Mouse (Mus musculus) forebrain, embryonic 13.5 days (tissue): Measurements from ENCODE around the gene Arl4d. TPM values are rescaled to one million over a fixed set of nuclear protein-coding genes. Genes with fewer than 3 reads are reported as not detected.

Source experiments
- ATAC-seq: fragments of 200-750 bp; cut with Nextera tagmentation; 2 replicates; pipeline ENCODE4 v1.8.0; 2017
- H3K27ac ChIP-seq: fragments of 300-500 bp; sonication (generic); 2 replicates; pipeline ENCODE4 v1.5.1; 2015; ENCODE audit warnings: inconsistent platforms, mild to moderate bottlenecking, moderate library complexity
- H3K27me3 ChIP-seq: fragments of 300-500 bp; sonication (generic); 2 replicates; pipeline ENCODE4 v1.6.1; 2015; ENCODE audit warnings: mild to moderate bottlenecking, inconsistent platforms
- H3K36me3 ChIP-seq: fragments of 300-500 bp; sonication (generic); 2 replicates; pipeline ENCODE4 v1.6.1; 2015; ENCODE audit warnings: mild to moderate bottlenecking, inconsistent platforms; ENCODE audit not compliant: poor library complexity, severe bottlenecking
- H3K4me1 ChIP-seq: fragments of 300-500 bp; sonication (generic); 2 replicates; pipeline ENCODE4 v1.6.1; 2015; ENCODE audit warnings: inconsistent platforms
- H3K4me2 ChIP-seq: fragments of 300-500 bp; sonication (generic); 2 replicates; pipeline ENCODE4 v1.6.1; 2015; ENCODE audit warnings: inconsistent platforms, mild to moderate bottlenecking, moderate library complexity
- H3K4me3 ChIP-seq: fragments of 300-500 bp; sonication (generic); 2 replicates; pipeline ENCODE4 v1.5.1; 2015; ENCODE audit warnings: mild to moderate bottlenecking, inconsistent platforms
- H3K9ac ChIP-seq: fragments of 300-500 bp; sonication (generic); 2 replicates; pipeline ENCODE4 v1.6.1; 2015; ENCODE audit warnings: mild to moderate bottlenecking, inconsistent platforms
- H3K9me3 ChIP-seq: fragments of 300-500 bp; sonication (generic); replicated peaks from 2 replicates; pipeline ENCODE4 v1.6.1; 2016; ENCODE audit warnings: inconsistent platforms
- WGBS: fragments of 180-500 bp; shearing (Covaris S2); methylation state at CpG from one replicate; pipeline ENCODE4 v1.1.7; 2015; 5-methylcytosine and 5-hydroxymethylcytosine counted together
- polyA plus RNA-seq: library from polyadenylated mRNA; unstranded; fragments of >200 nt; fragmentation: Nextera tagmentation; extraction: Ambion mirVana; gene quantifications from 2 replicates; pipeline ENCODE4 v1.2.1, GENCODE M21; 2015

Gene Arl4d
- polyA plus RNA-seq, 1 experiment from 2014 or later, result 40.6 TPM

DNA sequence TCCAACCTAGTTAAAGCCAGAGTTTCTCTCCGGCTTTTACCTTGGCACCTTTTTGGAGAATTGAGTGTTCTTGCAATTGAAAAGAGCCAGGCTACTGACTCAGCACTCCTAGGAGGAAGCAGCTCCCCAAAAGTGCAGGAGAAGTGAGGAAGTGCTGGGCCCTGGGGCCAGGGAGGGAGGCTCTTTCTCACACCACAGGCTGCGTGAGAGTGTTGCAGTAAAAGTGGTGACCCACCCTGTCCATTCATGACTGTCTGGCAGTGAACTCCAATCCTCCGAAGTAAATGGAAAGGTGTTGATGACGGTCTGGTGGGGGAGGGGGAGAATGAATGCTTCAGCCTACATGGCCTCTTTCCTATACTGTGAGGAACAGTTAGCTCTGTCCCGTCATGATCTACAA, 43.1 kb downstream of the Arl4d start:
- no peaks in the 10 kb centered on the region for H3K36me3 ChIP-seq
- ATAC-seq, result no peak
- H3K27ac ChIP-seq, result no peak overlapping the region
- H3K27me3 ChIP-seq, result no peaks in the 10 kb centered on the region
- H3K9ac ChIP-seq, result no peak overlapping the region
- no peaks in the 10 kb centered on the region for H3K9me3 ChIP-seq
- no peaks in the 10 kb centered on the region for H3K4me1 ChIP-seq
- H3K4me3 ChIP-seq, result no peak overlapping the region
- H3K4me2 ChIP-seq, result no peak overlapping the region
- 63% methylated on average over 5 of the region's 5 CpGs for WGBS

DNA sequence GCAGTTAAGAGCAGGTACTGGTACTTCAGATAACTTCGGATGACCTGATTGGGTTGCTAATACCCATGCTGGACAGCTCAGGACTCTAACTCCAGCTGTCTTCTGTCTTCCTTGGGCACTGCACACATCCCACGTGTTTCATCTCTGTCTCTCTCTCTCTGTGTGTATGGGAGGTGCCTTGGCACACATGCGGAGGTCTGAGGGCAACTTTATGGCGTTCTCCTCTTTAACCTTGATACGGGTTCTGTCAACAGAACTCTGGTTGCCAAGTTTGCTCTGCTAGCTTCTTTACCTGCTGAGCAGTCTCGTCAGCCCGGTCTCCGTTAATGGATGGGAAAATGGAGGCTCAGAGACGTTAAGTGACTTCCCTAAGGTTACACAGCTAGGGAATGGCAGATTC, 47.5 kb downstream of the Arl4d start:
- Histone ChIP-seq H3K27me3 (no peaks in the 10 kb centered on the region), H3K9me3 (no peaks in the 10 kb centered on the region), H3K27ac (no peak overlapping the region), H3K4me3 (no peak overlapping the region), H3K36me3 (no peaks in the 10 kb centered on the region), H3K4me2 (no peak overlapping the region), H3K9ac (no peak overlapping the region), H3K4me1 (peaks cover 3% of the 10 kb centered on the region)
- 89% methylated on average over 9 of the region's 9 CpGs for WGBS
- ATAC-seq, result no peak

DNA sequence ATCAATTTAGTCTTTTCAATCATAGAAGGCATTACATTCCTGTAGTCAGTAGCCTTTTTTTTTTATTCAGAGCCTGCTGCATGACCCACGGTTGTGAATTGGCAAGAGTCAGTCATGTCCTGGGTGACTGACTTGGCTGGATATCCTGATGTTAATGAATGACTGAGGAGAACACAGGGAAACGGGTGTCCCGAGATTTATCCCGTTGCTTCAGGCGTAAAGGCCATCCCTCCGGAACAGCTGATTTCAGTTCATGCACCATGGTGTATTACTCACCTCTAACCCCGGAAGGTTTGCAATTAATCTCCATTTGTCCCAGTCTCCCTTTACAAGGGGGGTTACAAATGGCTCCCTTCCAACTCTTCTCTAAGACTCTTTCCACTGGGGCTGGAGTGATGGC, 48.7 kb downstream of the Arl4d start:
- H3K4me3 ChIP-seq, result no peak overlapping the region
- H3K9ac ChIP-seq, result no peak overlapping the region
- no peak overlapping the region for H3K4me2 ChIP-seq
- no peaks in the 10 kb centered on the region for H3K9me3 ChIP-seq
- H3K27me3 ChIP-seq, result no peaks in the 10 kb centered on the region
- H3K4me1 ChIP-seq, result peaks cover 12% of the 10 kb centered on the region
- WGBS, result 74% methylated on average over 7 of the region's 7 CpGs
- no peak overlapping the region for H3K27ac ChIP-seq
- no peak for ATAC-seq
- no peaks in the 10 kb centered on the region for H3K36me3 ChIP-seq

Other genes starting within 250 kb of the Arl4d start
- gene Aarsd1, start 247.9 kb upstream of the Arl4d start, polyA plus RNA-seq, result 101 and 113 TPM in 2 replicates
- gene Gm27029, start 240.7 kb upstream of the Arl4d start, polyA plus RNA-seq, result 7.6 and 8.0 TPM in 2 replicates
- gene Rundc1, start 240.5 kb upstream of the Arl4d start, polyA plus RNA-seq, result 24.2 and 26.3 TPM in 2 replicates
- 1.2 TPM in 2 replicates for gene Ptges3l, start 240.2 kb upstream of the Arl4d start, polyA plus RNA-seq
- gene Rpl27, start 223.2 kb upstream of the Arl4d start, polyA plus RNA-seq, result 338 and 387 TPM in 2 replicates
- gene Ifi35, start 217.1 kb upstream of the Arl4d start, polyA plus RNA-seq, result 2.3 and 2.5 TPM in 2 replicates
- gene Rnd2, start 200.5 kb upstream of the Arl4d start, polyA plus RNA-seq, result 155 and 197 TPM in 2 replicates
- gene Vat1, start 199.3 kb upstream of the Arl4d start, polyA plus RNA-seq, result 61.3 and 67.0 TPM in 2 replicates
- 11.3 and 12.5 TPM in 2 replicates for gene Brca1, start 113.6 kb upstream of the Arl4d start, polyA plus RNA-seq
- gene Nbr1, start 113.4 kb upstream of the Arl4d start, polyA plus RNA-seq, result 104 and 117 TPM in 2 replicates
- 1.1 and 1.3 TPM in 2 replicates for gene Tmem106a, start 83.3 kb upstream of the Arl4d start, polyA plus RNA-seq
- gene Gm11634, start 66.3 kb upstream of the Arl4d start, polyA plus RNA-seq, result not detected in 2 replicates
- 48.9 and 52.6 TPM in 2 replicates for gene Rdm1, start 38.3 kb upstream of the Arl4d start, polyA plus RNA-seq
- gene Dhx8, start 67.4 kb downstream of the Arl4d start, polyA plus RNA-seq, result 39.2 and 44.8 TPM in 2 replicates
- 2.4 and 3.3 TPM in 2 replicates for gene Etv4, start 119.8 kb downstream of the Arl4d start, polyA plus RNA-seq
- 0.17 and 0.30 TPM in 2 replicates for gene Meox1, start 228.8 kb downstream of the Arl4d start, polyA plus RNA-seq